Mouse (Mus musculus) CH12.LX (cell line): ENCODE results near the gene Trpm3. TPM values are rescaled to one million over a fixed set of nuclear protein-coding genes. Genes with fewer than 3 reads are reported as not detected.

ENCODE experiments used
- DNase-seq: peaks from one replicate; pipeline ENCODE4 v3.0.0-alpha.2; 2013; ENCODE audit errors: extremely low read depth
- H3K27ac ChIP-seq: 2 replicates; pipeline ENCODE4 v1.5.1; 2012; ENCODE audit warnings: low read depth, mild to moderate bottlenecking, control low read depth, moderate library complexity; ENCODE audit not compliant: insufficient read depth
- H3K27me3 ChIP-seq: replicated peaks from 2 replicates; pipeline ENCODE3; 2012; ENCODE audit warnings: inconsistent platforms
- H3K36me3 ChIP-seq, 2 experiments: replicated peaks in 1 of 2; 2 replicates each; pipeline versions ENCODE3 to v1.6.1; 2012; ENCODE audit warnings: inconsistent platforms in 1 of 2, low read length in 1 of 2, mild to moderate bottlenecking in 1 of 2, mixed read lengths in 1 of 2, moderate library complexity in 1 of 2; ENCODE audit not compliant: control insufficient read depth in 1 of 2, insufficient read depth in 1 of 2
- H3K4me1 ChIP-seq, 2 experiments: 2 replicates each; pipeline ENCODE4 v1.6.1; 2012; ENCODE audit warnings: inconsistent platforms in 1 of 2, moderate library complexity in 1 of 2; ENCODE audit not compliant: insufficient read depth in 2 of 2, control insufficient read depth in 1 of 2
- H3K4me2 ChIP-seq: 2 replicates; pipeline ENCODE4 v1.6.1; 2012; ENCODE audit warnings: low read depth, mild to moderate bottlenecking, control low read depth; ENCODE audit not compliant: poor library complexity, insufficient read depth, severe bottlenecking
- H3K4me3 ChIP-seq, 3 experiments: fragments of 150-350 bp in 1 of 3; sonication (generic) in 1 of 3; replicated peaks in 1 of 3; 2 replicates each; pipeline versions ENCODE3 to v1.5.1; 2011 to 2012; ENCODE audit warnings: low read depth in 2 of 3, low read length in 2 of 3, mild to moderate bottlenecking in 2 of 3, moderate library complexity in 2 of 3, control low read depth in 1 of 3, improper control_type of control experiment in 1 of 3, inconsistent platforms in 1 of 3, mixed read lengths in 1 of 3; ENCODE audit not compliant: poor library complexity in 1 of 3
- H3K79me2 ChIP-seq: replicated peaks from 2 replicates; pipeline ENCODE4 v1.6.1; 2012; ENCODE audit warnings: mild to moderate bottlenecking, moderate library complexity; ENCODE audit not compliant: control insufficient read depth, poor library complexity, insufficient read depth, severe bottlenecking; ENCODE audit errors: extremely low read depth
- H3K9ac ChIP-seq: 2 replicates; pipeline ENCODE4 v1.6.1; 2012; ENCODE audit warnings: low read depth, mild to moderate bottlenecking, control low read depth, moderate library complexity; ENCODE audit not compliant: insufficient read depth
- H3K9me3 ChIP-seq: replicated peaks from 2 replicates; pipeline ENCODE3; 2012; ENCODE audit warnings: low read length, inconsistent platforms, mixed read lengths
- BHLHE40 ChIP-seq: IDR thresholded peaks from 2 replicates; pipeline ENCODE4 v1.6.1; 2011; ENCODE audit warnings: mild to moderate bottlenecking, low read depth, low read length, improper control_type of control experiment
- E2F4 ChIP-seq: IDR thresholded peaks from 2 replicates; pipeline ENCODE4 v1.6.1; 2011; ENCODE audit warnings: low read depth, low read length, improper control_type of control experiment; ENCODE audit not compliant: insufficient replicate concordance
- ELF1 ChIP-seq: IDR thresholded peaks from 2 replicates; pipeline ENCODE4 v1.6.1; 2014; ENCODE audit warnings: low read depth, mild to moderate bottlenecking, inconsistent platforms, low read length, improper control_type of control experiment
- EP300 ChIP-seq: IDR thresholded peaks from 2 replicates; pipeline ENCODE4 v1.6.1; 2011; ENCODE audit warnings: low read length, improper control_type of control experiment
- ETS1 ChIP-seq: conservative IDR thresholded peaks from 2 replicates; pipeline ENCODE4 v1.6.1; 2012; ENCODE audit warnings: low read depth, mild to moderate bottlenecking, inconsistent platforms, low read length, improper control_type of control experiment, moderate library complexity
- HCFC1 ChIP-seq: IDR thresholded peaks from 2 replicates; pipeline ENCODE4 v1.6.1; 2012; ENCODE audit warnings: low read depth, mild to moderate bottlenecking, inconsistent platforms, low read length, improper control_type of control experiment
- JUN ChIP-seq: IDR thresholded peaks from 2 replicates; pipeline ENCODE4 v1.6.1; 2011; ENCODE audit warnings: low read depth, mild to moderate bottlenecking, low read length, improper control_type of control experiment, moderate library complexity; ENCODE audit not compliant: insufficient read depth
- JUND ChIP-seq: conservative IDR thresholded peaks from 2 replicates; pipeline ENCODE4 v1.6.1; 2011; ENCODE audit warnings: low read depth, low read length, improper control_type of control experiment
- KAT2A ChIP-seq: IDR thresholded peaks from 2 replicates; pipeline ENCODE4 v1.6.1; 2012; ENCODE audit warnings: low read length, improper control_type of control experiment, inconsistent platforms; ENCODE audit not compliant: insufficient replicate concordance
- MAFK ChIP-seq: IDR thresholded peaks from 2 replicates; pipeline ENCODE4 v1.6.1; 2011; ENCODE audit warnings: low read length, improper control_type of control experiment; ENCODE audit not compliant: insufficient replicate concordance
- MAX ChIP-seq: IDR thresholded peaks from 2 replicates; pipeline ENCODE4 v1.6.1; 2011; ENCODE audit warnings: low read length, improper control_type of control experiment
- MAZ ChIP-seq: IDR thresholded peaks from 2 replicates; pipeline ENCODE4 v1.6.1; 2012; ENCODE audit warnings: low read depth, mild to moderate bottlenecking, inconsistent platforms, low read length, improper control_type of control experiment, moderate library complexity
- MEF2A ChIP-seq: IDR thresholded peaks from 2 replicates; pipeline ENCODE4 v1.6.1; 2014; ENCODE audit warnings: low read depth, mild to moderate bottlenecking, inconsistent platforms, low read length, improper control_type of control experiment, borderline replicate concordance
- MXI1 ChIP-seq: IDR thresholded peaks from 2 replicates; pipeline ENCODE4 v1.6.1; 2011; ENCODE audit warnings: mild to moderate bottlenecking, low read depth, low read length, improper control_type of control experiment
- MYC ChIP-seq: IDR thresholded peaks from 2 replicates; pipeline ENCODE4 v1.6.1; 2011; ENCODE audit warnings: low read depth, mild to moderate bottlenecking, improper control_type of control experiment, low read length
- NRF1 ChIP-seq: IDR thresholded peaks from 2 replicates; pipeline ENCODE4 v1.6.1; 2014; ENCODE audit warnings: low read depth, mild to moderate bottlenecking, inconsistent platforms, low read length, improper control_type of control experiment, moderate library complexity
- PAX5 ChIP-seq: IDR thresholded peaks from 2 replicates; pipeline ENCODE4 v1.6.1; 2012; ENCODE audit warnings: low read length, inconsistent platforms, mixed read lengths
- RAD21 ChIP-seq: IDR thresholded peaks from 2 replicates; pipeline ENCODE4 v1.6.1; 2011; ENCODE audit warnings: low read depth, mild to moderate bottlenecking, low read length, improper control_type of control experiment, moderate library complexity
- RCOR1 ChIP-seq: conservative IDR thresholded peaks from 2 replicates; pipeline ENCODE4 v1.6.1; 2012; ENCODE audit warnings: low read depth, mild to moderate bottlenecking, inconsistent platforms, low read length, improper control_type of control experiment
- SIN3A ChIP-seq: IDR thresholded peaks from 2 replicates; pipeline ENCODE4 v1.6.1; 2012; ENCODE audit warnings: low read length, improper control_type of control experiment, inconsistent platforms
- SMC3 ChIP-seq: IDR thresholded peaks from 2 replicates; pipeline ENCODE4 v1.6.1; 2011; ENCODE audit warnings: low read depth, low read length, improper control_type of control experiment
- TBP ChIP-seq: conservative IDR thresholded peaks from 2 replicates; pipeline ENCODE4 v1.6.1; 2011; ENCODE audit warnings: low read depth, low read length, improper control_type of control experiment
- ZC3H11A ChIP-seq: IDR thresholded peaks from 2 replicates; pipeline ENCODE4 v1.6.1; 2012; ENCODE audit warnings: low read depth, mild to moderate bottlenecking, inconsistent platforms, low read length, improper control_type of control experiment
- ZKSCAN1 ChIP-seq: IDR thresholded peaks from 2 replicates; pipeline ENCODE4 v1.6.1; 2012; ENCODE audit warnings: low read depth, inconsistent platforms, low read length, improper control_type of control experiment, borderline replicate concordance
- dilution Hi-C: fragments of 300-500 bp; cut with MboI; formaldehyde crosslinking; loops from 2 replicates; pipeline ENCODE4 v1.14.3; 2020; ENCODE audit warnings: low sequenced_read_pairs; ENCODE audit not compliant: extremely low pct_unique_long_range_greater_than_20kb, extremely low pct_ligation_motif_present
- in situ Hi-C: fragments of 300-500 bp; cut with MboI; formaldehyde crosslinking; loops from 3 replicates; pipeline ENCODE4 v1.14.3; 2019; ENCODE audit warnings: low sequenced_read_pairs, low pct_ligation_motif_present, low pct_unique_long_range_greater_than_20kb, mixed read lengths
- polyA plus RNA-seq: library from polyadenylated mRNA; unstranded; fragments of >175 nt; gene quantifications from 2 replicates; pipeline ENCODE4 v1.2.1, GENCODE M21; 2012; ENCODE audit warnings: low read depth; ENCODE audit not compliant: insufficient read length
- total RNA-seq, 2 experiments: library from RNA; depleted of rRNA; stranded (reverse); fragments of 300-350 nt in 1 of 2; fragments of >200 nt in 1 of 2; gene quantifications; 2 replicates each; pipeline ENCODE4 v1.2.3; 2012 to 2014

Gene Trpm3
- total and polyA plus RNA-seq, 3 experiments: 0.01 TPM; not detected in 2

GRCm38 (mm10) chr19:22869853-22870252 is 731.0 kb downstream of the Trpm3 start:
- dilution Hi-C loops (no loop called here), in situ Hi-C loops (no loop called here)
- Histone ChIP-seq H3K27ac (no peak overlapping the region), H3K9me3 (no peaks in the 10 kb centered on the region), H3K36me3 (no peaks in the 10 kb centered on the region), H3K4me3 (no peak overlapping the region), H3K4me1 (no peaks in the 10 kb centered on the region), H3K4me2 (no peak overlapping the region), H3K27me3 (no peaks in the 10 kb centered on the region), H3K79me2 (no peaks in the 10 kb centered on the region), H3K9ac (no peak overlapping the region)
- DNase-seq: no peak
- TF ChIP-seq MXI1 (no peak), EP300 (no peak), RAD21 (no peak), JUN (no peak), BHLHE40 (no peak), MEF2A (no peak), RCOR1 (no peak), MAX (no peak), MAFK (no peak), MYC (no peak), NRF1 (no peak), TBP (no peak)

- DNase-seq: no peak
- no peaks in the 10 kb centered on the region for H3K79me2 ChIP-seq
- no peak overlapping the region for H3K4me2 ChIP-seq
- dilution Hi-C loops: no loop called here
- no peaks in the 10 kb centered on the region for H3K27me3 ChIP-seq
- H3K27ac ChIP-seq: no peak overlapping the region
- H3K4me3 ChIP-seq: no peak overlapping the region
- no peak overlapping the region for H3K9ac ChIP-seq
- no peaks in the 10 kb centered on the region for H3K9me3 ChIP-seq
- H3K36me3 ChIP-seq: no peaks in the 10 kb centered on the region
- TF ChIP-seq E2F4 (no peak), MEF2A (no peak), SIN3A (no peak), RCOR1 (no peak), KAT2A (no peak), MAFK (no peak), SMC3 (no peak), PAX5 (no peak), MAZ (no peak), ETS1 (no peak), ELF1 (no peak), HCFC1 (no peak), JUND (no peak), NRF1 (no peak), ZKSCAN1 (no peak), MAX (no peak), ZC3H11A (no peak), TBP (no peak)
- TF ChIP-seq, all 38 proteins: peak for 0
- in situ Hi-C loops: no loop called here
- H3K4me1 ChIP-seq: no peaks in the 10 kb centered on the region
Measured at GRCm38 (mm10) chr19:22872456-22872855, 733.6 kb downstream of the Trpm3 start.
